ENCODE assay signal across 9 mouse cellular contexts in genomic region chr17:78521361-78522153, GRCm38 (mm10). TPM values are rescaled to one million over a fixed set of nuclear protein-coding genes. Genes with fewer than 3 reads are reported as not detected.
DNase-seq lines count a peak whose midpoint lies in the region; ATAC-seq lines count a peak whose summit lies in the region.
"Had no signal": no experiment of that assay in that cellular context is flagged by ENCODE, and none has a peak within 500 bp of the region (broad histone marks: within the 10 kb centered on the region; RNA-seq: fewer than 3 reads in every experiment).

No protein-coding gene starts in this region.

- H3K27ac ChIP-seq in brown adipose tissue, adult 24 weeks (replicated peaks; ENCODE audit: low read depth, low read length): peak overlapping the region; percentile 29; the same call in 1 of the 2 replicates
- H3K27ac ChIP-seq in embryonic facial prominence, embryonic 14.5 days (replicated peaks; ENCODE audit: low read depth, low read length): peak overlapping the region; percentile 59
- no peak overlapping the region for H3K27ac ChIP-seq in heart, embryonic 16.5 days (ENCODE audit: low read length)
- H3K27ac ChIP-seq in midbrain, embryonic 12.5 days (replicated peaks): peak overlapping the region; percentile 84

- no peaks in the 10 kb centered on the region for H3K27me3 ChIP-seq in embryonic facial prominence, embryonic 14.5 days (replicated peaks; ENCODE audit: control insufficient read depth, insufficient read depth, low read length)
- H3K27me3 ChIP-seq in heart, embryonic 16.5 days (ENCODE audit: control insufficient read depth, insufficient read depth, low read length): no peaks in the 10 kb centered on the region
- H3K27me3 ChIP-seq in midbrain, embryonic 12.5 days: no peaks in the 10 kb centered on the region; the same call in 1 of the 2 replicates

- 23% methylated on average over 10 of the region's 10 CpGs for WGBS in embryonic facial prominence, embryonic 14.5 days
- 43% methylated on average over 10 of the region's 10 CpGs for WGBS in heart, embryonic 16.5 days
- 23% methylated on average over 10 of the region's 10 CpGs for WGBS in midbrain, embryonic 12.5 days

- no peak overlapping the region for H3K4me3 ChIP-seq in brown adipose tissue, adult 24 weeks (ENCODE audit: insufficient read depth, low read depth, low read length)
- H3K4me3 ChIP-seq in embryonic facial prominence, embryonic 14.5 days (ENCODE audit: low read depth, low read length): no peak overlapping the region
- H3K4me3 ChIP-seq in heart, embryonic 16.5 days (ENCODE audit: low read length): no peak overlapping the region
- H3K4me3 ChIP-seq in midbrain, embryonic 12.5 days: no peak overlapping the region

- no peak overlapping the region for H3K4me2 ChIP-seq in embryonic facial prominence, embryonic 14.5 days (ENCODE audit: low read depth, low read length)
- no peak overlapping the region for H3K4me2 ChIP-seq in heart, embryonic 16.5 days (ENCODE audit: low read depth, low read length)
- H3K4me2 ChIP-seq in midbrain, embryonic 12.5 days (replicated peaks): no peak overlapping the region

- H3K36me3 ChIP-seq in embryonic facial prominence, embryonic 14.5 days (ENCODE audit: control insufficient read depth, insufficient read depth, low read length): no peaks in the 10 kb centered on the region
- H3K36me3 ChIP-seq in heart, embryonic 16.5 days (ENCODE audit: control insufficient read depth, insufficient read depth): no peaks in the 10 kb centered on the region
- no peaks in the 10 kb centered on the region for H3K36me3 ChIP-seq in midbrain, embryonic 12.5 days

- H3K4me1 ChIP-seq in brown adipose tissue, adult 24 weeks (ENCODE audit: control insufficient read depth, insufficient read depth, insufficient read length, low read length): no peaks in the 10 kb centered on the region
- peaks cover 19% of the 10 kb centered on the region for H3K4me1 ChIP-seq in embryonic facial prominence, embryonic 14.5 days (ENCODE audit: control insufficient read depth, insufficient read depth, low read length)
- H3K4me1 ChIP-seq in heart, embryonic 16.5 days (ENCODE audit: control insufficient read depth, insufficient read depth, low read length): no peaks in the 10 kb centered on the region
- peaks cover 9% of the 10 kb centered on the region for H3K4me1 ChIP-seq in midbrain, embryonic 12.5 days

- DNase-seq in embryonic facial prominence, embryonic 14.5 days (ENCODE audit: low spot score): peak; percentile 66
- no peak for DNase-seq in ovary, adult 18-20 months (ENCODE audit: low spot score)
- no peak for DNase-seq in liver
- DNase-seq in frontal cortex, postnatal 14 days (ENCODE audit: low spot score in 2 of 2): no peak
- DNase-seq in spleen, postnatal 10 days (ENCODE audit: low spot score in 2 of 2): no peak
- DNase-seq: kidney, adult 11 months had no signal

- ATAC-seq in embryonic facial prominence, embryonic 14.5 days (ENCODE audit: low read depth): peak; percentile 77
- ATAC-seq in heart, embryonic 16.5 days (replicated peaks; ENCODE audit: extremely low read depth, insufficient read depth, low FRiP score): 0 out of 2 replicates have a peak, but pooled peaks have one; percentile 49
- ATAC-seq in midbrain, embryonic 12.5 days (ENCODE audit: low FRiP score, low read depth): peak; percentile 92

- H3K9ac ChIP-seq in embryonic facial prominence, embryonic 14.5 days (ENCODE audit: low read depth, low read length): no peak overlapping the region
- no peak overlapping the region for H3K9ac ChIP-seq in heart, embryonic 16.5 days (ENCODE audit: low read length)
- H3K9ac ChIP-seq in midbrain, embryonic 12.5 days (replicated peaks): no peak overlapping the region; the same call in 1 of the 2 replicates

- H3K9me3 ChIP-seq in embryonic facial prominence, embryonic 14.5 days (ENCODE audit: control insufficient read depth, low read length): no peaks in the 10 kb centered on the region
- H3K9me3 ChIP-seq in heart, embryonic 16.5 days (replicated peaks; ENCODE audit: control insufficient read depth, low read length): no peaks in the 10 kb centered on the region
- no peaks in the 10 kb centered on the region for H3K9me3 ChIP-seq in midbrain, embryonic 12.5 days

RNA-seq across cellular contexts. Expression of gene Vit, which starts 13.7 kb away (rescaled TPM):
- polyA plus RNA-seq in brown adipose tissue, adult 24 weeks (2012; ENCODE audit: insufficient read depth, insufficient read length, missing spikeins): 0.83 and 2.1 TPM in 2 replicates
- 0.81 and 1.7 TPM in 2 replicates for polyA plus RNA-seq in embryonic facial prominence, embryonic 14.5 days (2014; fragmentation: Nextera tagmentation; extraction: Ambion mirVana)
- polyA plus RNA-seq in heart, embryonic 16.5 days (2015; fragmentation: Nextera tagmentation; extraction: Ambion mirVana): 0.11 and 0.24 TPM in 2 replicates
- 14.3 and 19.4 TPM in 2 replicates for polyA plus RNA-seq in midbrain, embryonic 12.5 days (2016; fragmentation: Nextera tagmentation; extraction: Ambion mirVana)
